Mouse (Mus musculus) liver, embryonic 12.5 days (tissue): ENCODE measurements around the gene Washc1. TPM values are rescaled to one million over a fixed set of nuclear protein-coding genes. Genes with fewer than 3 reads are reported as not detected.

ENCODE experiments used
- ATAC-seq: fragments of 200-750 bp; cut with Nextera tagmentation; 2 replicates; pipeline ENCODE4 v1.8.0; 2017; ENCODE audit warnings: moderate number of reproducible peaks, mild to moderate bottlenecking, moderate library complexity
- H3K27ac ChIP-seq: fragments of 300-500 bp; sonication (generic); 2 replicates; pipeline ENCODE4 v1.5.1; 2016; ENCODE audit warnings: mild to moderate bottlenecking
- H3K27me3 ChIP-seq: fragments of 300-500 bp; sonication (generic); replicated peaks from 2 replicates; pipeline ENCODE4 v1.6.1; 2016; ENCODE audit warnings: mild to moderate bottlenecking, moderate library complexity
- H3K36me3 ChIP-seq: fragments of 300-500 bp; sonication (generic); 2 replicates; pipeline ENCODE4 v1.6.1; 2016; ENCODE audit warnings: mild to moderate bottlenecking, moderate library complexity
- H3K4me1 ChIP-seq: fragments of 300-500 bp; sonication (generic); 2 replicates; pipeline ENCODE4 v1.6.1; 2016
- H3K4me2 ChIP-seq: fragments of 300-500 bp; sonication (generic); 2 replicates; pipeline ENCODE4 v1.6.1; 2016; ENCODE audit warnings: mild to moderate bottlenecking, moderate library complexity
- H3K4me3 ChIP-seq: fragments of 300-500 bp; sonication (generic); 2 replicates; pipeline ENCODE4 v1.5.1; 2016; ENCODE audit warnings: mild to moderate bottlenecking, moderate library complexity
- H3K9ac ChIP-seq: fragments of 300-500 bp; sonication (generic); 2 replicates; pipeline ENCODE4 v1.6.1; 2016; ENCODE audit warnings: mild to moderate bottlenecking, moderate library complexity
- H3K9me3 ChIP-seq: fragments of 300-500 bp; sonication (generic); replicated peaks from 2 replicates; pipeline ENCODE4 v1.6.1; 2016; ENCODE audit warnings: mild to moderate bottlenecking, moderate library complexity
- WGBS: fragments of 180-500 bp; shearing (Covaris S2); methylation state at CpG from one replicate; pipeline ENCODE4 v1.1.7; 2016; ENCODE audit not compliant: insufficient replicate concordance; 5-methylcytosine and 5-hydroxymethylcytosine counted together
- polyA plus RNA-seq: library from polyadenylated mRNA; unstranded; fragments of >200 nt; fragmentation: Nextera tagmentation; extraction: Ambion mirVana; gene quantifications from 2 replicates; pipeline ENCODE4 v1.2.1, GENCODE M21; 2016

Washc1 gene
- polyA plus RNA-seq, 1 experiment from 2014 or later, result 23.0 TPM

- 80% methylated on average over 2 of the region's 2 CpGs for WGBS
- Histone ChIP-seq H3K4me2 (no peak overlapping the region), H3K27me3 (no peaks in the 10 kb centered on the region), H3K36me3 (peaks cover 60% of the 10 kb centered on the region), H3K9me3 (no peaks in the 10 kb centered on the region), H3K4me3 (no peak overlapping the region), H3K4me1 (no peaks in the 10 kb centered on the region), H3K9ac (no peak overlapping the region), H3K27ac (no peak overlapping the region)
- ATAC-seq, result no peak
Observed at GRCm38 (mm10) chr17:66092065-66092464, 19.3 kb upstream of the Washc1 start.

DNA sequence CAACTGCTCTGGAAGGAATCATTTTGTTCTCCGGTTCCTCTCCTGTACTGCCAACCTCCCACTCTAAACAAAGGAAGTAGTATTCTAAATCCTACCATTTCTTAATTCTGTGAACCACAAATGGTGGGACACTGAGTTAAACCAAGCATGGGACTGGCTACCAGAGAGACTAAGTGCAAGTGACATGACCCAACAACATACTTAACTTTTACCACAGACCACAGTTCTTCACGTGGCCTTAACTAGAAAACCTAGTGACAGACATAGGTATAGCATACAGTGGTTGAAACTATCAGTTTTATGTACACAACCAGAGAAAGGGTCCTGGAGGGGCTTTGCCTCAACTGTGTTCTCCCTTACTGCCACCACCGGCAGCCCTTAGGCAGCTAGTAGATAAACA lies 18.7 kb upstream of the Washc1 start:
- ATAC-seq, result no peak
- no peak overlapping the region for H3K4me2 ChIP-seq
- no peak overlapping the region for H3K9ac ChIP-seq
- H3K27ac ChIP-seq, result no peak overlapping the region
- no peak overlapping the region for H3K4me3 ChIP-seq
- no peaks in the 10 kb centered on the region for H3K27me3 ChIP-seq
- H3K9me3 ChIP-seq, result no peaks in the 10 kb centered on the region
- 72% methylated on average over 3 of the region's 3 CpGs for WGBS
- peaks cover 55% of the 10 kb centered on the region for H3K36me3 ChIP-seq
- no peaks in the 10 kb centered on the region for H3K4me1 ChIP-seq

DNA sequence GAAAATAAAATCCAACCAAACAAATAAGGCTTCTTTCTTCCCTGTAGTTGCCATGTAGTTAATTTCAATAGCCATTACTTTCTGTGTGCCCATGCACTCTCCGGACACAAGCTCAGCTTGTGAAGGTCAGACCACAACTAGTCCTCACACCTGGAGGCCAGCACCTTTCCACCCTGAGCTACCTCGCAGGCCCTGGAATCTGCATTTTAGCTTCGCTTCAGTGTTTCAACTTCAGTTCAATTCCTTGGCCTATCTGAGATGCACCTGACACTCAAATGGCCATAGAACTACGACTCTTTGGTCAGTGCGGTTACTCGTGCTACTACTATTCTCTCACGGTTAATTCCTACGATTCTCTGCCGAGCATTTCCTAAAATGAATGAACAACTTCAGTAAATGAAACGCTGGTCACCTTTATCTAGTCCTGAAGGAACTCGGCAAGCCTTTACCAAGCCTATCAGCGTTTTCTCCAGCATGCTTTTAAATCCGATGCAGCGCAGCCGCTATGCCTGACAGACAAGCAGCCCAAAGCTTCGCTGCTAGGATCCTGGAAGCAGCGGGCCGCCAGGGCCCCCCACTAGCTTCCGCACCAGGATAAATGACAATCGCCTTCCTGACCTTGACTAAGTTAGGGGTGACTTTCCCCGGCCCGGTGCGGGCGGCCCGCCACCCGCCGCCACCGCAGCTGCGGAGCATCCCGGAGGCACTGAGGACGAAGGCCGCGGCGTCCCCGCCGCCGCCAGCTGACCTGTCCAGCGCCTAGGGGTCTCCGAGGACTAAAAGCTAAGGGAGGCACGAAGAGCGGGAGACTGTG lies 10.6 kb upstream of the Washc1 start:
- Histone ChIP-seq H3K4me1 (peaks cover 34% of the 10 kb centered on the region), H3K9ac (peak overlapping the region; percentile 94), H3K4me2 (peak overlapping the region; percentile 90), H3K27me3 (no peaks in the 10 kb centered on the region), H3K27ac (peak overlapping the region; percentile 92), H3K36me3 (peaks cover 8% of the 10 kb centered on the region; the same call in 1 of the 2 replicates), H3K4me3 (peak overlapping the region; percentile 87), H3K9me3 (no peaks in the 10 kb centered on the region)
- peak; percentile 49; the same call in 1 of the 2 replicates for ATAC-seq
- WGBS, result under 1% methylated on average over 41 of the region's 41 CpGs

- 2% methylated on average over 59 of the region's 67 CpGs for WGBS
Observed at GRCm38 (mm10) chr17:66101380-66102330, 9.7 kb upstream of the Washc1 start, which contains the start of gene Ndufv2. Ndufv2 (minus strand) TSS chr17:66101559.

GRCm38 (mm10) chr17:66104076-66104475 lies 7.3 kb upstream of the Washc1 start:
- Histone ChIP-seq H3K36me3 (no peaks in the 10 kb centered on the region), H3K9me3 (no peaks in the 10 kb centered on the region), H3K27me3 (no peaks in the 10 kb centered on the region), H3K4me1 (peaks cover 35% of the 10 kb centered on the region), H3K4me3 (no peak overlapping the region), H3K9ac (no peak overlapping the region), H3K27ac (no peak overlapping the region), H3K4me2 (no peak overlapping the region)
- ATAC-seq, result no peak
- WGBS, result 73% methylated on average over 7 of the region's 7 CpGs

More at GRCm38 (mm10) chr17:66101380-66102330, 9.7 kb upstream of the Washc1 start, which contains the start of gene Ndufv2:
- Histone ChIP-seq H3K27me3 (no peaks in the 10 kb centered on the region), H3K4me1 (peaks cover 34% of the 10 kb centered on the region), H3K27ac (peak within 1 kb of the TSS; percentile 92), H3K9me3 (no peaks in the 10 kb centered on the region), H3K4me2 (peak within 1 kb of the TSS; percentile 90), H3K36me3 (peaks cover 8% of the 10 kb centered on the region; the same call in 1 of the 2 replicates), H3K4me3 (peak within 1 kb of the TSS; percentile 87), H3K9ac (peak within 1 kb of the TSS; percentile 94)
- peak; percentile 99 for ATAC-seq

DNA sequence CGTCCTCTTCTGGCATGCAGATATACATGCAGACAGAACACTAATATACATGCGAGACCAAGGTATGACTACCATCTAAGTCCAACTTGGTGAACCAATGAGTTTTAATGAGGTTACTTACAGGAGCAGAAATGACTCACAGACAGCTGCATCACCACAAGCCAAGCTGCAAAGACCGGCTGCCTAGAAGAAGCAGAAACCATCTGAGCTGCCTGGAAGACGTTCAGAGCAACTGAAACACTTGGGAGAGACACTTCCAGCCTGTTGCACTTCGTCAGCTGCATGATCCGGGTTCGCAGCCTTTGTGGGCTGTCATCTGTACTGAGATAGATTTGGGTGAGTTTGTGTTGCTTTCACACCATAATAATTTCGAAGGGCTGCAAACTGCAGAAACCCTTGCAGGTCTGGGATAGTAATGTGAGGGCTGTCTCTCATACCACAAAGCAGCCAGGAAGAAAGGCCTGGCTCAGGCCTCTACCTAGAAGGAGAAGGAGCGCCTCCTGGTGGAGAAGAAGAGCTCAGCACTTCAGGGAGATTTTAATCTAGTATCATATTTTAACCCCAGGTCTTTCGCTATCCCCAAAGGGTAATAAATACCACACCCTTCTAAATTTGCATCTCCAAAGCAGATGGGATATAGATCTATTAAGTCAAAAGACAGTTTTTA lies 4.6 kb upstream of the Washc1 start:
- Histone ChIP-seq H3K9me3 (no peaks in the 10 kb centered on the region), H3K27ac (no peak overlapping the region), H3K9ac (no peak overlapping the region), H3K27me3 (no peaks in the 10 kb centered on the region), H3K4me3 (no peak overlapping the region), H3K36me3 (no peaks in the 10 kb centered on the region), H3K4me2 (no peak overlapping the region), H3K4me1 (peaks cover 38% of the 10 kb centered on the region)
- 41% methylated on average over 10 of the region's 10 CpGs for WGBS
- ATAC-seq, result no peak

- H3K4me1 ChIP-seq, result peaks cover 39% of the 10 kb centered on the region
- ATAC-seq, result no peak
- H3K9ac ChIP-seq, result no peak overlapping the region
- H3K4me3 ChIP-seq, result no peak overlapping the region
- H3K27me3 ChIP-seq, result no peaks in the 10 kb centered on the region
- H3K27ac ChIP-seq, result no peak overlapping the region
- no peak overlapping the region for H3K4me2 ChIP-seq
- no peaks in the 10 kb centered on the region for H3K36me3 ChIP-seq
- H3K9me3 ChIP-seq, result no peaks in the 10 kb centered on the region
- 63% methylated on average over 8 of the region's 8 CpGs for WGBS
Observed at GRCm38 (mm10) chr17:66107466-66107865, 3.9 kb upstream of the Washc1 start.

- no peak overlapping the region for H3K9ac ChIP-seq
- H3K4me1 ChIP-seq, result peaks cover 44% of the 10 kb centered on the region
- H3K27ac ChIP-seq, result no peak overlapping the region
- H3K27me3 ChIP-seq, result no peaks in the 10 kb centered on the region
- H3K4me2 ChIP-seq, result no peak overlapping the region
- 68% methylated on average over 4 of the region's 4 CpGs for whole genome bisulfite sequencing
- no peak overlapping the region for H3K4me3 ChIP-seq
- H3K9me3 ChIP-seq, result no peaks in the 10 kb centered on the region
- H3K36me3 ChIP-seq, result no peaks in the 10 kb centered on the region
- ATAC-seq, result no peak
Observed at GRCm38 (mm10) chr17:66108198-66108597, 3.1 kb upstream of the Washc1 start.

DNA sequence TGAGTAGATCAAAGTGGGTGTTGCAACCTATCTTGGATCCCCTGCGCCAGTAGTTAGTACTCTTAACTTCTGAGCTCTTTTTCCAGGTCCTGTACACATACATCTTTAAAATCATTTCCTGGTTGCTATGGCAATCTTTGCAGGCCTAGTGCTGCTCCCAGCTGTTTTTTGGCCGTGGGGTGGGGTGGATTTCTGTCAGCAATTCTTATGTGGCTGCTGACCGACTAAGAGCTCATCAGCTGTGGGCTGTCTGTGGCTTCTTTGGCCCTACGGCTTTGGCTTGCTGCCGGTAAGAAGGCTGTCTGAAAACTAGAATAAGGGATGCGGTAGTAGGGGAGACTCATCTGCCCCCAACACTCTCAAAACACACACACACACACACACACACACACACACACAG lies 599 bp upstream of the Washc1 start:
- no peak for ATAC-seq
- Histone ChIP-seq H3K4me3 (peak overlapping the region; percentile 91), H3K27me3 (no peaks in the 10 kb centered on the region), H3K36me3 (peaks cover 23% of the 10 kb centered on the region), H3K4me1 (peaks cover 36% of the 10 kb centered on the region), H3K4me2 (peak overlapping the region; percentile 75), H3K9me3 (no peaks in the 10 kb centered on the region), H3K9ac (peak overlapping the region; percentile 83), H3K27ac (peak overlapping the region; percentile 89)
- WGBS, result 25% methylated on average over 6 of the region's 6 CpGs

GRCm38 (mm10) chr17:66112166-66112565 lies 821 bp downstream of the Washc1 start:
- no peak for ATAC-seq
- 28% methylated on average over 4 of the region's 4 CpGs for WGBS
- H3K4me2 ChIP-seq, result peak overlapping the region; percentile 75
- no peaks in the 10 kb centered on the region for H3K27me3 ChIP-seq
- peaks cover 37% of the 10 kb centered on the region for H3K36me3 ChIP-seq
- peak overlapping the region; percentile 83 for H3K9ac ChIP-seq
- H3K4me3 ChIP-seq, result peak overlapping the region; percentile 91
- H3K27ac ChIP-seq, result peak overlapping the region; percentile 89
- H3K4me1 ChIP-seq, result peaks cover 36% of the 10 kb centered on the region
- H3K9me3 ChIP-seq, result no peaks in the 10 kb centered on the region

- Histone ChIP-seq H3K4me1 (peaks cover 17% of the 10 kb centered on the region), H3K36me3 (peaks cover 66% of the 10 kb centered on the region)
Observed at GRCm38 (mm10) chr17:66118991-66119390, 7.6 kb downstream of the Washc1 start.

More at GRCm38 (mm10) chr17:66118991-66119390, 7.6 kb downstream of the Washc1 start:
- H3K27me3 ChIP-seq, result no peaks in the 10 kb centered on the region
- H3K27ac ChIP-seq, result no peak overlapping the region
- WGBS, result 85% methylated on average over 8 of the region's 8 CpGs
- no peak overlapping the region for H3K4me2 ChIP-seq
- no peak overlapping the region for H3K4me3 ChIP-seq
- no peak for ATAC-seq
- H3K9me3 ChIP-seq, result no peaks in the 10 kb centered on the region
- H3K9ac ChIP-seq, result no peak overlapping the region
